Comparison of ENCODE assay signal across 10 mouse cellular contexts in the genomic region with DNA sequence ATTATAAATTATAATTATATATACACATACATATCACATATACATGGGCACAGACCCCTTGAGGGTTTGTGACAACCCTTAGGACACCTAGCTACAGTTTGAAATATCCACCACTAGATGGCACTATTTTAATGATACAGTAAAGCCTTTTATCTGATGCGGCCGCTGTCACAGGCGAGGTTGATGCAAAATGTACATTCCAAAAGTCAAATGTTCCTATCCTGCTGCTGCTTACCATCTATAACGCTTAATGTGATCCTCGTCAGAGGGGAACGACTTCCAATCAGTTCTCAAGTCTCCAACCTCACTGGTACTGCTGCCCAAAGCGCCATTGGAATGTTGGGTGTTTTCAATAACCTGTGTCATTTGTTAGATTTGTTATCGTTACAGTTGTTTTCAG.
DNase-seq lines count a peak whose midpoint lies in the region; ATAC-seq and TF ChIP-seq lines count a peak whose summit lies in the region.
"Had no signal": no experiment of that assay in that cellular context is flagged by ENCODE, and none has a peak within 500 bp of the region (broad histone marks: within the 10 kb centered on the region; RNA-seq: fewer than 3 reads in every experiment).

No protein-coding gene starts in this region.

- no peaks in the 10 kb centered on the region for H3K4me1 ChIP-seq in limb, embryonic 14.5 days (ENCODE audit: control insufficient read depth, insufficient read depth, low read length)
- H3K4me1 ChIP-seq in limb, embryonic 10.5 days: no peaks in the 10 kb centered on the region
- H3K4me1 ChIP-seq: heart, embryonic 13.5 days had no signal

- ATAC-seq in limb, embryonic 14.5 days (ENCODE audit: low FRiP score, low read depth): no peak
- peak; percentile 46; the same call in 1 of the 2 replicates for ATAC-seq in megakaryocyte progenitor cell, adult 5-6 weeks (replicated peaks; ENCODE audit: poor library complexity)

- no peak overlapping the region for H3K4me2 ChIP-seq in limb, embryonic 14.5 days (replicated peaks; ENCODE audit: low read depth, low read length, severe bottlenecking)
- H3K4me2 ChIP-seq: heart, embryonic 13.5 days had no signal

- DNase-seq in embryo, embryonic 10 days (ENCODE audit: low spot score): peak; percentile 60
- no peak for DNase-seq in embryo, embryonic 9.5 days (ENCODE audit: extremely low spot score)
- peak; percentile 26 for DNase-seq in limb, embryonic 14.5 days (ENCODE audit: low spot score)
- no peak for DNase-seq in limb, embryonic 10.5 days (ENCODE audit: low spot score)
- peak; percentile 8 for DNase-seq in c-Kit-positive CD71-positive TER-119-positive erythroid progenitor cells, embryonic 14.5 days (ENCODE audit: low spot score)
- DNase-seq in right cerebral cortex, postnatal 10 days (ENCODE audit: low spot score in 2 of 2): no peak
- no peak for DNase-seq in urinary bladder, postnatal 4 days (ENCODE audit: low spot score in 2 of 2)

- no peaks in the 10 kb centered on the region for H3K27me3 ChIP-seq in limb, embryonic 14.5 days (ENCODE audit: control insufficient read depth, insufficient read depth, low read length)
- no peaks in the 10 kb centered on the region for H3K27me3 ChIP-seq in limb, embryonic 10.5 days (ENCODE audit: low read depth, poor library complexity, severe bottlenecking)
- H3K27me3 ChIP-seq: heart, embryonic 13.5 days had no signal

- H3K9me3 ChIP-seq in limb, embryonic 14.5 days (ENCODE audit: control insufficient read depth, low read length): no peaks in the 10 kb centered on the region
- no peaks in the 10 kb centered on the region for H3K9me3 ChIP-seq in limb, embryonic 10.5 days (replicated peaks)
- H3K9me3 ChIP-seq: heart, embryonic 13.5 days had no signal

- no peaks in the 10 kb centered on the region for H3K36me3 ChIP-seq in limb, embryonic 14.5 days (ENCODE audit: control insufficient read depth, insufficient read depth, low read length)
- H3K36me3 ChIP-seq in limb, embryonic 10.5 days: no peaks in the 10 kb centered on the region
- H3K36me3 ChIP-seq: heart, embryonic 13.5 days had no signal

- H3K9ac ChIP-seq in limb, embryonic 14.5 days (ENCODE audit: low read depth, low read length, severe bottlenecking): no peak overlapping the region
- H3K9ac ChIP-seq: heart, embryonic 13.5 days had no signal

- no peak overlapping the region for H3K4me3 ChIP-seq in limb, embryonic 14.5 days (replicated peaks; ENCODE audit: low read length)
- H3K4me3 ChIP-seq in limb, embryonic 10.5 days: no peak overlapping the region
- H3K4me3 ChIP-seq: heart, embryonic 13.5 days; myocyte had no signal

- no peak overlapping the region for H3K27ac ChIP-seq in limb, embryonic 14.5 days (replicated peaks; ENCODE audit: low read depth, low read length)
- no peak overlapping the region for H3K27ac ChIP-seq in limb, embryonic 10.5 days
- H3K27ac ChIP-seq: heart, embryonic 13.5 days had no signal

- no peak for TF ChIP-seq POLR2A in limb, embryonic 14.5 days (IDR thresholded peaks at IDR 0.05; ENCODE audit: borderline replicate concordance, extremely low read depth, insufficient read depth, insufficient read length)

- WGBS in limb, embryonic 14.5 days: 39% methylated on average over 8 of the region's 8 CpGs
- WGBS in limb, embryonic 10.5 days: 50% methylated on average over 8 of the region's 8 CpGs

Comparison
In these comparisons a context has a peak if more than half of its experiments do, and no peak if none do; other contexts are left out.
1. DNase-seq: peak in embryo, embryonic 10 days (single experiment), limb, embryonic 14.5 days (single experiment) and c-Kit-positive CD71-positive TER-119-positive erythroid progenitor cells, embryonic 14.5 days (single experiment); none in embryo, embryonic 9.5 days (single experiment), limb, embryonic 10.5 days (single experiment), right cerebral cortex, postnatal 10 days (0 of 2) and urinary bladder, postnatal 4 days (0 of 2).